Mouse (Mus musculus) MEL (cell line): ENCODE measurements around the gene 1700001C19Rik. TPM values are rescaled to one million over a fixed set of nuclear protein-coding genes. Genes with fewer than 3 reads are reported as not detected.

Source experiments
- DNase-seq: peaks from one replicate; pipeline ENCODE4 v3.0.0; 2011; ENCODE audit warnings: low read depth, low spot score
- H3K27ac ChIP-seq: 2 replicates; pipeline ENCODE4 v1.5.1; 2012; ENCODE audit warnings: low read depth, mild to moderate bottlenecking, control low read depth, low read length, moderate library complexity; ENCODE audit not compliant: control insufficient read depth
- H3K27me3 ChIP-seq, 2 experiments: fragments of 150-350 bp in 1 of 2; sonication (generic) in 1 of 2; 2 replicates each; pipeline ENCODE4 v1.6.1; 2012; ENCODE audit warnings: low read length in 2 of 2, mild to moderate bottlenecking in 2 of 2, improper control_type of control experiment in 1 of 2, moderate library complexity in 1 of 2; ENCODE audit not compliant: insufficient read depth in 2 of 2, control insufficient read depth in 1 of 2
- H3K36me3 ChIP-seq, 2 experiments: 2 replicates each; pipeline ENCODE4 v1.6.1; 2012 to 2014; ENCODE audit warnings: low read length in 2 of 2, improper control_type of control experiment in 1 of 2, inconsistent platforms in 1 of 2, mild to moderate bottlenecking in 1 of 2; ENCODE audit not compliant: insufficient read depth in 2 of 2, control insufficient read depth in 1 of 2
- H3K4me1 ChIP-seq, 2 experiments: fragments of 150-350 bp in 1 of 2; sonication (generic) in 1 of 2; 2 replicates each; pipeline ENCODE4 v1.6.1; 2012; ENCODE audit warnings: low read length in 2 of 2, improper control_type of control experiment in 1 of 2, mild to moderate bottlenecking in 1 of 2; ENCODE audit not compliant: insufficient read depth in 2 of 2, control insufficient read depth in 1 of 2
- H3K4me3 ChIP-seq, 2 experiments: fragments of 150-350 bp in 1 of 2; sonication (generic) in 1 of 2; 2 replicates each; pipeline ENCODE4 v1.5.1; 2012; ENCODE audit warnings: low read depth in 2 of 2, low read length in 2 of 2, mild to moderate bottlenecking in 2 of 2, moderate library complexity in 2 of 2, control low read depth in 1 of 2, improper control_type of control experiment in 1 of 2; ENCODE audit not compliant: control insufficient read depth in 1 of 2, insufficient read depth in 1 of 2
- H3K79me2 ChIP-seq: 2 replicates; pipeline ENCODE4 v1.6.1; 2012; ENCODE audit warnings: mild to moderate bottlenecking, low read length, moderate library complexity; ENCODE audit not compliant: control insufficient read depth, poor library complexity, insufficient read depth
- H3K9ac ChIP-seq: 2 replicates; pipeline ENCODE4 v1.6.1; 2012; ENCODE audit warnings: low read depth, mild to moderate bottlenecking, control low read depth, low read length, moderate library complexity; ENCODE audit not compliant: control insufficient read depth, poor library complexity, severe bottlenecking
- H3K9me3 ChIP-seq: fragments of 150-350 bp; sonication (generic); replicated peaks from 2 replicates; pipeline ENCODE4 v1.6.1; 2012; ENCODE audit warnings: mild to moderate bottlenecking, low read length, improper control_type of control experiment, moderate library complexity; ENCODE audit not compliant: insufficient read depth
- CHD1 ChIP-seq: IDR thresholded peaks from 2 replicates; pipeline ENCODE4 v1.6.1; 2012; ENCODE audit warnings: low read depth, mild to moderate bottlenecking, inconsistent platforms, low read length, improper control_type of control experiment
- E2F4 ChIP-seq: IDR thresholded peaks from 2 replicates; pipeline ENCODE4 v1.6.1; 2011; ENCODE audit warnings: low read depth, low read length, improper control_type of control experiment, borderline replicate concordance
- ELF1 ChIP-seq: IDR thresholded peaks from 2 replicates; pipeline ENCODE4 v1.6.1; 2014; ENCODE audit warnings: low read depth, mild to moderate bottlenecking, inconsistent platforms, low read length, improper control_type of control experiment, moderate library complexity
- EP300 ChIP-seq, 2 experiments: IDR thresholded peaks; 2 replicates each; pipeline ENCODE4 v1.6.1; 2011; ENCODE audit warnings: improper control_type of control experiment in 2 of 2, low read length in 2 of 2, low read depth in 1 of 2, mild to moderate bottlenecking in 1 of 2
- GABPA ChIP-seq: IDR thresholded peaks from 2 replicates; pipeline ENCODE4 v1.6.1; 2012; ENCODE audit warnings: low read depth, mild to moderate bottlenecking, inconsistent platforms, low read length, improper control_type of control experiment, moderate library complexity
- GATA1 ChIP-seq: IDR thresholded peaks from 2 replicates; pipeline ENCODE4 v1.6.1; 2011; ENCODE audit warnings: low read depth, low read length, improper control_type of control experiment
- HCFC1 ChIP-seq: IDR thresholded peaks from 2 replicates; pipeline ENCODE4 v1.6.1; 2012; ENCODE audit warnings: low read depth, mild to moderate bottlenecking, inconsistent platforms, low read length, improper control_type of control experiment, moderate library complexity
- KAT2A ChIP-seq: conservative IDR thresholded peaks from 2 replicates; pipeline ENCODE4 v1.6.1; 2012; ENCODE audit warnings: low read depth, low read length, improper control_type of control experiment, inconsistent platforms
- MAX ChIP-seq: IDR thresholded peaks from 2 replicates; pipeline ENCODE4 v1.6.1; 2011; ENCODE audit warnings: low read length, improper control_type of control experiment
- MEF2A ChIP-seq: IDR thresholded peaks from 2 replicates; pipeline ENCODE4 v1.6.1; 2014; ENCODE audit warnings: low read depth, mild to moderate bottlenecking, inconsistent platforms, low read length, improper control_type of control experiment; ENCODE audit not compliant: poor library complexity, insufficient replicate concordance, severe bottlenecking; ENCODE audit errors: extremely low read depth
- MYB ChIP-seq: IDR thresholded peaks from 2 replicates; pipeline ENCODE4 v1.6.1; 2011; ENCODE audit warnings: mild to moderate bottlenecking, low read depth, low read length, improper control_type of control experiment
- MYC ChIP-seq: IDR thresholded peaks from 2 replicates; pipeline ENCODE4 v1.6.1; 2011; ENCODE audit warnings: low read depth, mild to moderate bottlenecking, low read length, improper control_type of control experiment, moderate library complexity
- NELFE ChIP-seq: IDR thresholded peaks from 2 replicates; pipeline ENCODE4 v1.6.1; 2011; ENCODE audit warnings: low read depth, low read length, improper control_type of control experiment
- NRF1 ChIP-seq: IDR thresholded peaks from 2 replicates; pipeline ENCODE4 v1.6.1; 2014; ENCODE audit warnings: low read depth, mild to moderate bottlenecking, inconsistent platforms, low read length, improper control_type of control experiment, moderate library complexity; ENCODE audit not compliant: poor library complexity, insufficient read depth, severe bottlenecking
- POLR2AphosphoS2 ChIP-seq: IDR thresholded peaks from 2 replicates; pipeline ENCODE4 v1.6.1; 2011; ENCODE audit warnings: low read length, improper control_type of control experiment
- RAD21 ChIP-seq: IDR thresholded peaks from 2 replicates; pipeline ENCODE4 v1.6.1; 2011; ENCODE audit warnings: mild to moderate bottlenecking, low read depth, low read length, improper control_type of control experiment
- RCOR1 ChIP-seq: IDR thresholded peaks from 2 replicates; pipeline ENCODE4 v1.6.1; 2012; ENCODE audit warnings: low read depth, mild to moderate bottlenecking, inconsistent platforms, low read length, improper control_type of control experiment
- USF2 ChIP-seq, 2 experiments: IDR thresholded peaks; 2 replicates each; pipeline ENCODE4 v1.6.1; 2011 to 2012; ENCODE audit warnings: improper control_type of control experiment in 2 of 2, low read length in 2 of 2, borderline replicate concordance in 1 of 2, inconsistent platforms in 1 of 2, low read depth in 1 of 2, mild to moderate bottlenecking in 1 of 2; ENCODE audit not compliant: insufficient read depth in 1 of 2
- ZMIZ1 ChIP-seq: IDR thresholded peaks from 2 replicates; pipeline ENCODE4 v1.6.1; 2012; ENCODE audit warnings: low read depth, mild to moderate bottlenecking, inconsistent platforms, low read length, improper control_type of control experiment, moderate library complexity
- ZNF384 ChIP-seq: IDR thresholded peaks from 2 replicates; pipeline ENCODE4 v1.6.1; 2012; ENCODE audit warnings: low read depth, mild to moderate bottlenecking, inconsistent platforms, low read length, improper control_type of control experiment
- polyA plus RNA-seq, 2 experiments: library from polyadenylated mRNA; stranded (reverse) in 1 of 2; unstranded in 1 of 2; fragments of >175 nt in 1 of 2; fragments of >200 nt in 1 of 2; gene quantifications; 2 replicates each; pipeline versions ENCODE4 v1.2.1 to v1.2.4; 2012; ENCODE audit warnings: low replicate concordance in 2 of 2, low read depth in 1 of 2; ENCODE audit not compliant: insufficient read length in 2 of 2, insufficient read depth in 1 of 2, missing spikeins in 1 of 2
- total RNA-seq: library from RNA; depleted of rRNA; stranded (reverse); fragments of 300-350 nt; gene quantifications from 2 replicates; pipeline ENCODE4 v1.2.3, GENCODE M21; 2012

Gene 1700001C19Rik
- total and polyA plus RNA-seq, 3 experiments: not detected

GRCm38 (mm10) chr17:47454675-47455074 lies 17.5 kb upstream of the 1700001C19Rik start (continued):
- TF ChIP-seq GATA1 (peak; percentile 21; the same call in 1 of the 2 replicates), RCOR1 (no peak; the same call in 1 of the 2 replicates), MEF2A (no peak), MYC (0 out of 2 replicates have a peak, but pooled peaks have one; percentile 44), CHD1 (no peak), ZMIZ1 (no peak), KAT2A (no peak), E2F4 (no peak), ELF1 (peak; percentile 84), MYB (no peak), RAD21 (no peak), ZNF384 (no peak)

GRCm38 (mm10) chr17:47452886-47453285 lies 15.7 kb upstream of the 1700001C19Rik start:
- H3K4me1 ChIP-seq: peaks cover 6 to 20% of the 10 kb centered on the region in 2 experiments
- no peak overlapping the region for H3K4me3 ChIP-seq
- H3K9me3 ChIP-seq: no peaks in the 10 kb centered on the region

GRCm38 (mm10) chr17:47450880-47451565 lies 13.8 kb upstream of the 1700001C19Rik start:
- Histone ChIP-seq H3K79me2 (no peaks in the 10 kb centered on the region), H3K9ac (no peak overlapping the region), H3K9me3 (no peaks in the 10 kb centered on the region), H3K4me3 (no peak overlapping the region), H3K36me3 (peaks cover 0 to 4% of the 10 kb centered on the region in 2 experiments; a peak in 1 of 4 replicates), H3K4me1 (peaks cover 6 to 20% of the 10 kb centered on the region in 2 experiments), H3K27ac (no peak overlapping the region), H3K27me3 (no peaks in the 10 kb centered on the region)
- no peak for TF ChIP-seq RCOR1
- TF ChIP-seq NRF1: no peak
- DNase-seq: no peak

More at GRCm38 (mm10) chr17:47452886-47453285, 15.7 kb upstream of the 1700001C19Rik start:
- Histone ChIP-seq H3K36me3 (peaks cover 0 to 4% of the 10 kb centered on the region in 2 experiments; a peak in 1 of 4 replicates), H3K79me2 (no peaks in the 10 kb centered on the region), H3K9ac (no peak overlapping the region), H3K27ac (no peak overlapping the region), H3K27me3 (no peaks in the 10 kb centered on the region)
- DNase-seq: no peak
- TF ChIP-seq HCFC1 (no peak), USF2 (IDR thresholded peaks at IDR 0.05; ENCODE audit: borderline replicate concordance in 1 of 2, insufficient read depth in 1 of 2, low read depth in 1 of 2, low read length in 2 of 2) (no peak), POLR2AphosphoS2 (no peak), GABPA (no peak), MAX (no peak), MYB (no peak), NELFE (no peak), EP300 (IDR thresholded peaks at IDR 0.05; ENCODE audit: low read depth in 1 of 2, low read length in 2 of 2) (no peak)
